Mouse (Mus musculus) kidney, postnatal 14 days (tissue): Measurements from ENCODE around the gene Dpp10.

Source experiments
- DNase-seq: peaks from one replicate; pipeline ENCODE4 v3.0.0; 2022; ENCODE audit warnings: mixed read lengths

Gene Dpp10

GRCm38 (mm10) chr1:124044925-124045640, at the start of gene Dpp10:
Gene Dpp10 (minus strand): TSS chr1:124045559.
- DNase-seq = no peak

- no peak for DNase-seq
These were observed 3.2 kb upstream of the Dpp10 start for GRCm38 (mm10) chr1:124048544-124048943.

- DNase-seq = peak; percentile 1
These were observed 472 bp upstream of the Dpp10 start for GRCm38 (mm10) chr1:124045761-124046300.

GRCm38 (mm10) chr1:124044161-124044560, 1.2 kb downstream of the Dpp10 start:
- no peak for DNase-seq

- no peak for DNase-seq
These were observed 1.9 kb downstream of the Dpp10 start for GRCm38 (mm10) chr1:124043421-124043820.

- peak; percentile 35 for DNase-seq
These were observed 3.8 kb downstream of the Dpp10 start for GRCm38 (mm10) chr1:124041559-124041958.

GRCm38 (mm10) chr1:124035306-124035990, 9.9 kb downstream of the Dpp10 start:
- no peak for DNase-seq

- no peak for DNase-seq
These were observed 12.7 kb downstream of the Dpp10 start for GRCm38 (mm10) chr1:124032677-124033076.

- DNase-seq = no peak
These were observed 13.4 kb downstream of the Dpp10 start for GRCm38 (mm10) chr1:124031968-124032367.

- no peak for DNase-seq
These were observed 42.6 kb downstream of the Dpp10 start for GRCm38 (mm10) chr1:124002797-124003196.

GRCm38 (mm10) chr1:123995780-123996179, 49.6 kb downstream of the Dpp10 start:
- no peak for DNase-seq

GRCm38 (mm10) chr1:123985324-123986024, 59.9 kb downstream of the Dpp10 start:
- DNase-seq = no peak

- DNase-seq = no peak
These were observed 66.8 kb downstream of the Dpp10 start for GRCm38 (mm10) chr1:123978597-123978996.

GRCm38 (mm10) chr1:123974621-123975020, 70.7 kb downstream of the Dpp10 start:
- DNase-seq = peak; percentile 5

- DNase-seq = no peak
These were observed 99.2 kb downstream of the Dpp10 start for GRCm38 (mm10) chr1:123946149-123946548.

GRCm38 (mm10) chr1:123940826-123941225, 104.5 kb downstream of the Dpp10 start:
- DNase-seq = no peak

GRCm38 (mm10) chr1:123933812-123934727, 111.3 kb downstream of the Dpp10 start:
- DNase-seq = peak; percentile 28

GRCm38 (mm10) chr1:123928003-123928370, 117.4 kb downstream of the Dpp10 start:
- no peak for DNase-seq

GRCm38 (mm10) chr1:123927278-123928002, 117.9 kb downstream of the Dpp10 start:
- no peak for DNase-seq

GRCm38 (mm10) chr1:123924905-123925304, 120.5 kb downstream of the Dpp10 start:
- DNase-seq = no peak

GRCm38 (mm10) chr1:123923907-123924306, 121.5 kb downstream of the Dpp10 start:
- no peak for DNase-seq

GRCm38 (mm10) chr1:123919606-123920005, 125.8 kb downstream of the Dpp10 start:
- no peak for DNase-seq
